Mouse (Mus musculus) adrenal gland, adult (tissue): Measurements from ENCODE around the gene Ndufaf5.
"Not testable (repeated sequence)": the region's sequence is repeated elsewhere in the genome, so short reads cannot be mapped to it uniquely, and the experiment has no call there.

Experiments used
- DNase-seq, 2 experiments: peaks; one replicate each; pipeline ENCODE4 v3.0.0; 2022 to 2023; ENCODE audit warnings: low spot score in 1 of 2; ENCODE audit not compliant: inconsistent age in 2 of 2

Gene Ndufaf5

GRCm38 (mm10) chr2:140170127-140170802, at the start of gene Ndufaf5, which contains the start of gene Esf1:
Ndufaf5 (plus strand) TSS chr2:140170649.
Esf1 (minus strand) TSS chr2:140170564.
- peak; percentile 96 to 99 for DNase-seq

DNA sequence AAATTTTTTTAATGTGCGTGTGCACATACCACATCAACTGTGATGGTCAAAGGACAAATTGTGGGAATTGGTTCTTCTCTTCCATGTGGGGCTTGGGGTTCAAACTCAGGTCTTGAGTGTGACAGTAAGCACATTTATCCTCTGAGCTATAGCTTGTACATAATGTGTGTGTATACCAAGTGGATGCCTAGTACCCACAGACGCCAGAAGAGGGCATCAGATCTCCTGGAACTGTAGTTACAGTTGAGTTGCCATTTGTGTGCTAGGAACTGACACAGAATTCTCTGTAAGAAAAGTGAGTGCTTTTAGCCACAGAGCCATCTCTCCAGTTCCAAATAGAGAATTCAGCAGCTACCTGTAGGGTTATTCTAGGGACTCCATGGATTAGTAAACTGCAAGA, 44.9 kb upstream of the Ndufaf5 start:
- DNase-seq, result no peak

- not testable (repeated sequence) for DNase-seq
Measured at GRCm38 (mm10) chr2:140151743-140152142, 18.7 kb upstream of the Ndufaf5 start, which contains the start of gene Gm17374. Gm17374 (plus strand) TSS chr2:140152043.

DNA sequence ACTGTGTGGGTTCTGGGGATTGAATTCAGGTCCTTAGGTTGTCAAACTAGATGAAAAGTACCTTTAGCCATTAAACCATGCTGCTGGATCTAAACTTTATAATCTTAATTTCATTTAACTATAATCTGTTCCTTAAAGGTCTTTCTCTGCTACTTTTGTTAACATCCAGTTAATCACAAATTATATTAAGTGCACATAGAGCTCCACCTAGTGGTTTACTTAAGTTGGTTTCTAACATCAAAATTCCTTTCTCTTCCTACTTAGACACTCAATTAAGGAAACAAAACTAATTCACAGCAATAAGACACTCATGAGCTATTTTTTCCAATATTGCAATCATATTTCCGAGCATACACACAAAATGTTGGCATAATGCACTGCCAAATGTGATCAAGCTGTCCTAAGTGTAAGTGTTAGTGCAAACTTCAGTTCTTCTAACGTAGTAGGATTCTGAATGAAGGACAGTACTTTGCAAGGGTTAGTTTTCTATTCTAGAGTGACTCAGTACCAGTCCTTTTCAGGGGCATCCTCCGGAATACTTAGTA, 11.2 kb upstream of the Ndufaf5 start:
- DNase-seq, result peak in 1 of 2 experiments; percentile 74

DNA sequence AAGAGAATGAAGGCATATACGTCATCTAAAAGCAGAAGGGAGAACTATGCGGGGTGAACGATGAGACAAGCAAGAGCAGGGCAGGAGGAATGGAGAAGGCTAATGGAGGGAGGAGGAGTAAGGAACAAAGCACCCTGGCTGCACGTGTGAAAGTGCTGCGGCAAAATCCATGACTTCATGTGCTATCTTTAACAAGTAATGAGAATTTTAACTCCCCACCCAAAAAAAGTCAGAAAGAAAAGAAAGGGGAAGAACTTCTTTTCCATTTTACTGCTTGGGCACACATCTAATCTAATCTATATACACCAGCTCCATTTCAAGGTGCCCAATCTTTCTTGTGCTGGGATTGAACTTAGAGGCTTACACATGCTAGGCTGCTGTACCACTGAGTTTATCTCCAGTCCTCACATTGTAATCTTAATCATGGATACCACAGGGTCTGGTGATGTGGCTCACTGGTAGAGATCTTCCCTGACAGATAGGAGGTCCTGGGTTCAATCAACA, 7.0 kb upstream of the Ndufaf5 start:
- no peak for DNase-seq

DNA sequence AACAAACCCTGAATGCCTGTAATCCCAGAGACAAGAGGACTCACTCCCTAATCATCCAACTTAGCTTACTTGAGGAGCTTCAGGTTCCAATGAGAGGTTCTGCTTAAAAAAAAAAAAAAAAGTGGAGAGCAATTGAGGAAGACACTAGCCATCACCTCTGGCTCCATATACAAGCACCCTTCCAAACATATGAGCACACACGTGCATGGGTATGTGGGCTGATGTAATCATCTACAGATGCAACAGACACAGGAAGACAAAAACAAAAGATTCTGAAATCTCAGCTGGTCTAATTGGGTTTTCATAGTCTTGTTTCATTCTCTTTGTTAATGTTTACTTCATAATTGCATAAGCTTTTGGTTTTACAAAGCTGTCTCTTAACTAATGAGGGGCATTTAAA, 1.4 kb upstream of the Ndufaf5 start:
- DNase-seq, result no peak

- DNase-seq, result no peak
Measured at GRCm38 (mm10) chr2:140170803-140171553, 529 bp downstream of the Ndufaf5 start.

GRCm38 (mm10) chr2:140185685-140186210, 15.3 kb downstream of the Ndufaf5 start:
- not testable (repeated sequence) for DNase-seq

DNA sequence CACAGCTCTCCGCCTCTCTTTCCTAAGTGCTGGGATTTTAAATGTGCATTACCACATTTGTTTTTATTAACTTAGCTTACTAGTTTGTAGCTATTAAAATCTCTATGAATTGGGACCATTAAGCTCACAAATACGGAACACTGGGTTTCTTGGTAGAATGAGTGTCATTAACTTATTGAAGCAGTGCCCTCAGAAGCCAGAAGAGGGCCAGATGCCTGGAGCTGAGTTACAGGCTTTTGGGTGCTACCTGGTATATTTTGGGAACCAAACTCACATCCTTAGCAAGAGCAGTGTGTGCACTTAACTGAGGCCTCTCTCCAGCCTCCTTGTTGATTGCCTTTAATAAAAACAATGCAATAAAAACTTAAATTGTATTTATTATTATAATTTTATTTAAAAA, 30.3 kb downstream of the Ndufaf5 start:
- DNase-seq, result no peak

DNA sequence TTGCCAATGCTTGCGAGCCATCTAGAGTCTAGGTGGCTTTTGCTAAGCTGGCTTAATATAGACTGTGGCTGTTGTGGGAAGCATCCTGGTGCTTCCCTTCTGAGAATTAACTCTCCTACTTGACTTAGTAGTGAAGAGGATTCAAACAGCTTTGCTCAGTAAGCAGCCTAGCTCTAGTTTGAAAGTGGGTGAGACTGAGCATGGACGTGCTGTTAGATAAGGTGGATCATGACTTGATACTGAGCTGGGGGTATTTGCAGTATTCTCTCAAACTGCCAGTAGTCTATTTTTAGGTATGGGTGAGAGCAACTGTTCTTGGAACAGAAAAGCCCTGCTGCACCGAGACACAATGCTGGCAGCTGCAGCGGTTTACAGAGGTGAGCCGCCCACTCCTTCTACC, 32.1 kb downstream of the Ndufaf5 start:
- no peak for DNase-seq

DNA sequence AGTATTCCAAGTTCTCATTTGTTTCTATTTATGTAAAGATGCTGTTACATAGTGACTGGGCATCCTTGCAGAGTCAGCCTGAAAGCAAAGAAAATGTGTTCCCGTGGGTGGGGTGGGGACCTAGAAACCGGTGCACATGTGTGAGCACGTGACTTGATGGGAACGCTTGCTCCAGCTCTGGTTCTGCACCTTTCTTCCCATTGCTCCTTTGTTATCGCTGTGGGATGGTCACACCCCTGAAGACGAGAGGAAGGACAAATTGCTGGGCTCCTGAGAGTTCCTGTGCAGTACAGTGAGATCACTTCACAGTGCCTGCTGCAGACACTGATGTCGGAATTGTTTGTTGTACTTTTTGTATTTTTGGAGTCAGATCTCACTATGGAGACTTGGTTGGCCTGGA, 33.3 kb downstream of the Ndufaf5 start:
- DNase-seq, result no peak

GRCm38 (mm10) chr2:140214519-140215027, 44.1 kb downstream of the Ndufaf5 start:
- no peak for DNase-seq

- DNase-seq, result no peak
Measured at GRCm38 (mm10) chr2:140215415-140215814, 45.0 kb downstream of the Ndufaf5 start.

DNA sequence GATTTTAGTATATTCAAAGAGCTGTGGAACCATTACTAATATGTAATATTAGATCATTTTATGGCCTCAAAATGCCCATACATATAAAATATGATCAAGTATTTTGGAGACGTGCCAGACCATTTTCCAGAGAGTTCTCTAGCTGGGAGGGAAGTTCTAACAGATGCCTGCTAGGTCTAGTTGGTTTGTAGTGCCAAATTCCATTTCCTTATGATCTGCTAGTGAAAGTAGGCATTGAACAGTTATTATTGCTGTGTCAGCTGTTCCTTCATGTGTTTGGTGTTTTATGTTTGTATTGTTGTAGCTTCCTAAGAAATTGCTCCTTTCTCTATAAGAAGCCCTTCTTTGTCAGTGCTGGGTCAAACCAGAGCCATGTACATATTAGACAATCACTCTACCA, 45.5 kb downstream of the Ndufaf5 start:
- no peak for DNase-seq

- DNase-seq, result no peak
Measured at GRCm38 (mm10) chr2:140220325-140220724, 49.9 kb downstream of the Ndufaf5 start.

GRCm38 (mm10) chr2:140230295-140230694, 59.8 kb downstream of the Ndufaf5 start:
- DNase-seq, result no peak

- DNase-seq, result no peak
Measured at GRCm38 (mm10) chr2:140237245-140237644, 66.8 kb downstream of the Ndufaf5 start.

- no peak for DNase-seq
Measured at GRCm38 (mm10) chr2:140242398-140242797, 71.9 kb downstream of the Ndufaf5 start.

GRCm38 (mm10) chr2:140243105-140243504, 72.7 kb downstream of the Ndufaf5 start:
- DNase-seq, result no peak
